ENCODE assay signal across 8 mouse cellular contexts in the genomic region with DNA sequence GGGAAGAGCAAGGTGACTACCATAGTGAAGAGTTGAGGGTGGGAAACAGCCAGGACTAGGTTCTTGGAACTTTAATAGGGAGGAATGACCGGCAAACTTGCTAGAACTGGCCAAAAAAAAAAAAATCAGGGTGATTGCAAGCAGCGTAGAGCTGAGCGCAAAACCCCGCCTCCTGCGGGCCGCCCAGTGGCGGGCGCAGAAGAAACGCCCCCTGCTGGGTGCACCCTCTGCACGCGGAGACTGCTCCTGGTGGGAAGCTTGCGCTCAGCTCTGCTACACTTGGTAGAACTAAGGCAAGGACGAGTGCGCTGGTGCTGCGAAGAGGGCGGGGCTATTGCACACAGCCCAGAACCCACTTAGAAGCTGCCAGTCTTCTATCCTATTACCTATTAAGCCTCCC. TPM values are rescaled to one million over a fixed set of nuclear protein-coding genes. Genes with fewer than 3 reads are reported as not detected.
DNase-seq lines count a peak whose midpoint lies in the region; ATAC-seq lines count a peak whose summit lies in the region.

No protein-coding gene starts in this region.

- peak overlapping the region; percentile 24 for H3K4me3 ChIP-seq in forebrain, embryonic 12.5 days (replicated peaks)

- peaks cover 43% of the 10 kb centered on the region for H3K4me1 ChIP-seq in forebrain, embryonic 12.5 days

- peak overlapping the region; percentile 43 for H3K4me2 ChIP-seq in forebrain, embryonic 12.5 days

- DNase-seq in CD8-positive naive resting alpha-beta T cell, adult 2 months (ENCODE audit: low read depth in 2 of 2, low spot score in 2 of 2) = peak; percentile 50 to 62
- DNase-seq in adrenal gland, postnatal 14 days = peak; percentile 93
- DNase-seq in heart, postnatal 14 days = peak; percentile 85 to 87
- peak; percentile 86 to 91 for DNase-seq in kidney, postnatal 4 days
- peak; percentile 82 for DNase-seq in lung, postnatal 14 days
- peak; percentile 84 for DNase-seq in ovary, postnatal 36 days (ENCODE audit: low spot score)
- peak; percentile 74 for DNase-seq in thymus, postnatal 14 days

- H3K9ac ChIP-seq in forebrain, embryonic 12.5 days = no peak overlapping the region

- no peaks in the 10 kb centered on the region for H3K36me3 ChIP-seq in forebrain, embryonic 12.5 days (replicated peaks)

- H3K9me3 ChIP-seq in forebrain, embryonic 12.5 days = no peaks in the 10 kb centered on the region

- no peak overlapping the region for H3K27ac ChIP-seq in forebrain, embryonic 12.5 days

- H3K27me3 ChIP-seq in forebrain, embryonic 12.5 days = peaks cover 96% of the 10 kb centered on the region

- ATAC-seq in forebrain, embryonic 12.5 days (ENCODE audit: low FRiP score) = peak; percentile 72

- intact Hi-C loops in heart, postnatal 14 days (cut with DNase I) = no loop called here

- WGBS in forebrain, embryonic 12.5 days = 1% methylated on average over 16 of the region's 16 CpGs

RNA-seq across cellular contexts. Expression of a gene that starts 4.2 kb away (rescaled TPM):
- total RNA-seq in adrenal gland, postnatal 14 days (2021) = 237 and 369 TPM in 2 replicates
- 64.4 and 76.2 TPM in 2 replicates for polyA plus RNA-seq in forebrain, embryonic 12.5 days (2016; fragmentation: Nextera tagmentation; extraction: Ambion mirVana)
- 100 to 1,000 TPM; 388 to 401 TPM for total RNA-seq in heart, postnatal 14 days (2021)

RNA-seq across cellular contexts. Expression of a gene that starts 10.7 kb away (rescaled TPM):
- 119 and 299 TPM in 2 replicates for total RNA-seq in adrenal gland, postnatal 14 days (2021)
- 34.1 and 35.0 TPM in 2 replicates for polyA plus RNA-seq in forebrain, embryonic 12.5 days (2016; fragmentation: Nextera tagmentation; extraction: Ambion mirVana)
- 10 to 100 TPM; 71.0 to 71.3 TPM for total RNA-seq in heart, postnatal 14 days (2021)

RNA-seq across cellular contexts. Expression of a gene that starts 30.7 kb away (rescaled TPM):
- total RNA-seq in adrenal gland, postnatal 14 days (2021) = 4.3 and 8.4 TPM in 2 replicates
- polyA plus RNA-seq in forebrain, embryonic 12.5 days (2016; fragmentation: Nextera tagmentation; extraction: Ambion mirVana) = 82.2 and 103 TPM in 2 replicates
- 1 to 10 TPM; 4.9 to 5.5 TPM for total RNA-seq in heart, postnatal 14 days (2021)

RNA-seq across cellular contexts. Expression of a gene that starts 31.2 kb away (rescaled TPM):
- 17.1 and 20.2 TPM in 2 replicates for total RNA-seq in adrenal gland, postnatal 14 days (2021)
- polyA plus RNA-seq in forebrain, embryonic 12.5 days (2016; fragmentation: Nextera tagmentation; extraction: Ambion mirVana) = 110 and 121 TPM in 2 replicates
- total RNA-seq in heart, postnatal 14 days (2021) = 10 to 100 TPM; 17.3 to 20.2 TPM

RNA-seq across cellular contexts. Expression of a gene that starts 46.1 kb away (rescaled TPM):
- not detected in 2 replicates for total RNA-seq in adrenal gland, postnatal 14 days (2021)
- polyA plus RNA-seq in forebrain, embryonic 12.5 days (2016; fragmentation: Nextera tagmentation; extraction: Ambion mirVana) = not detected in 2 replicates
- total RNA-seq in heart, postnatal 14 days (2021) = not detected
